Mouse (Mus musculus): ENCODE data around the gene Jak3.
"Not testable (repeated sequence)": the region's sequence is repeated elsewhere in the genome, so short reads cannot be mapped to it uniquely, and the experiment has no call there.

The Jak3 gene

GRCm38 (mm10) chr8:71687616-71688015 is 11.5 kb downstream of the Jak3 start:
- DNase-seq = no peak

GRCm38 (mm10) chr8:71689028-71689427 is 12.9 kb downstream of the Jak3 start, which contains the start of gene Insl3:
Gene Insl3 (plus strand): TSS chr8:71689214.
- DNase-seq = no peak

- DNase-seq = peak; percentile 49 to 72
These were observed 16.4 kb downstream of the Jak3 start for GRCm38 (mm10) chr8:71692509-71692908.

- DNase-seq = no peak
These were observed 17.3 kb downstream of the Jak3 start for GRCm38 (mm10) chr8:71693166-71694041.

- not testable (repeated sequence) for DNase-seq
These were observed 19.4 kb downstream of the Jak3 start for GRCm38 (mm10) chr8:71695456-71695855.

- no peak for DNase-seq
These were observed 24.6 kb downstream of the Jak3 start for GRCm38 (mm10) chr8:71700493-71701269.

- DNase-seq = no peak
These were observed 25.5 kb downstream of the Jak3 start, which contains the start of gene B3gnt3 for GRCm38 (mm10) chr8:71701414-71702086. Gene B3gnt3 (minus strand): TSS chr8:71701789.

GRCm38 (mm10) chr8:71702087-71702432 is 26.0 kb downstream of the Jak3 start:
- DNase-seq = no peak

GRCm38 (mm10) chr8:71702923-71703322 is 26.8 kb downstream of the Jak3 start:
- DNase-seq = no peak

- DNase-seq = not testable (repeated sequence)
These were observed 27.3 kb downstream of the Jak3 start for GRCm38 (mm10) chr8:71703400-71703799.

- DNase-seq = peak; percentile 68 to 73
These were observed 31.8 kb downstream of the Jak3 start for GRCm38 (mm10) chr8:71707874-71708273.

- no peak for DNase-seq
These were observed 33.2 kb downstream of the Jak3 start for GRCm38 (mm10) chr8:71709134-71709799.

GRCm38 (mm10) chr8:71709800-71710446 is 33.8 kb downstream of the Jak3 start:
- DNase-seq = peak; percentile 66 to 77

- DNase-seq = no peak
These were observed 35.5 kb downstream of the Jak3 start for GRCm38 (mm10) chr8:71711574-71711973.

GRCm38 (mm10) chr8:71715531-71715930 is 39.4 kb downstream of the Jak3 start:
- DNase-seq = no peak

- DNase-seq = no peak
These were observed 40.5 kb downstream of the Jak3 start for GRCm38 (mm10) chr8:71716561-71717053.

- DNase-seq = no peak
These were observed 41.0 kb downstream of the Jak3 start for GRCm38 (mm10) chr8:71717096-71717495.

GRCm38 (mm10) chr8:71718252-71718651 is 42.2 kb downstream of the Jak3 start:
- no peak for DNase-seq

- DNase-seq = no peak
These were observed 43.1 kb downstream of the Jak3 start for GRCm38 (mm10) chr8:71719218-71719617.

GRCm38 (mm10) chr8:71719928-71720457 is 43.9 kb downstream of the Jak3 start:
- peak; percentile 63 to 75 for DNase-seq

GRCm38 (mm10) chr8:71723047-71723551 is 47.0 kb downstream of the Jak3 start:
- DNase-seq = peak; percentile 84 to 91
